Mouse (Mus musculus) c-Kit-positive CD71-positive TER-119-negative erythroid progenitor cells, embryonic 14.5 days (primary cell): ENCODE data around the gene Pax8.

Experiments used
- DNase-seq: peaks from one replicate; pipeline ENCODE4 v3.0.0-alpha.2; 2013; ENCODE audit warnings: low read depth

The Pax8 gene

GRCm38 (mm10) chr2:24460808-24461127 is 14.6 kb downstream of the Pax8 start:
- DNase-seq: peak; percentile 6

GRCm38 (mm10) chr2:24460112-24460807 is 15.1 kb downstream of the Pax8 start:
- DNase-seq: no peak

- no peak for DNase-seq
Observed at GRCm38 (mm10) chr2:24456841-24457240, 18.6 kb downstream of the Pax8 start.

GRCm38 (mm10) chr2:24455057-24455855 is 20.1 kb downstream of the Pax8 start:
- DNase-seq: no peak

- no peak for DNase-seq
Observed at GRCm38 (mm10) chr2:24454429-24455011, 20.9 kb downstream of the Pax8 start.

GRCm38 (mm10) chr2:24453206-24453605 is 22.2 kb downstream of the Pax8 start:
- no peak for DNase-seq

GRCm38 (mm10) chr2:24449111-24449510 is 26.3 kb downstream of the Pax8 start:
- no peak for DNase-seq

GRCm38 (mm10) chr2:24443256-24443790 is 32.1 kb downstream of the Pax8 start:
- DNase-seq: no peak

GRCm38 (mm10) chr2:24442303-24442925 is 33.0 kb downstream of the Pax8 start:
- no peak for DNase-seq

GRCm38 (mm10) chr2:24441899-24442298 is 33.5 kb downstream of the Pax8 start:
- no peak for DNase-seq

GRCm38 (mm10) chr2:24440056-24440455 is 35.3 kb downstream of the Pax8 start:
- no peak for DNase-seq

GRCm38 (mm10) chr2:24435699-24436098 is 39.7 kb downstream of the Pax8 start:
- DNase-seq: no peak

- DNase-seq: no peak
Observed at GRCm38 (mm10) chr2:24434670-24435069, 40.7 kb downstream of the Pax8 start.

- DNase-seq: no peak
Observed at GRCm38 (mm10) chr2:24429806-24430205, 45.6 kb downstream of the Pax8 start.

- no peak for DNase-seq
Observed at GRCm38 (mm10) chr2:24427866-24428675, 47.3 kb downstream of the Pax8 start.

- DNase-seq: no peak
Observed at GRCm38 (mm10) chr2:24425630-24426029, 49.8 kb downstream of the Pax8 start.

- no peak for DNase-seq
Observed at GRCm38 (mm10) chr2:24422815-24423214, 52.6 kb downstream of the Pax8 start.

GRCm38 (mm10) chr2:24421211-24421863 is 54.1 kb downstream of the Pax8 start:
- DNase-seq: no peak

GRCm38 (mm10) chr2:24417564-24417963 is 57.8 kb downstream of the Pax8 start:
- no peak for DNase-seq

- DNase-seq: no peak
Observed at GRCm38 (mm10) chr2:24417106-24417505, 58.3 kb downstream of the Pax8 start.

GRCm38 (mm10) chr2:24416668-24417067 is 58.7 kb downstream of the Pax8 start:
- no peak for DNase-seq
